Mouse (Mus musculus): ENCODE measurements around the gene Rilp. TPM values are rescaled to one million over a fixed set of nuclear protein-coding genes. Genes with fewer than 3 reads are reported as not detected.

Rilp gene
- polyA plus RNA-seq, 1 experiment from 2014 or later = 0.69 TPM

DNA sequence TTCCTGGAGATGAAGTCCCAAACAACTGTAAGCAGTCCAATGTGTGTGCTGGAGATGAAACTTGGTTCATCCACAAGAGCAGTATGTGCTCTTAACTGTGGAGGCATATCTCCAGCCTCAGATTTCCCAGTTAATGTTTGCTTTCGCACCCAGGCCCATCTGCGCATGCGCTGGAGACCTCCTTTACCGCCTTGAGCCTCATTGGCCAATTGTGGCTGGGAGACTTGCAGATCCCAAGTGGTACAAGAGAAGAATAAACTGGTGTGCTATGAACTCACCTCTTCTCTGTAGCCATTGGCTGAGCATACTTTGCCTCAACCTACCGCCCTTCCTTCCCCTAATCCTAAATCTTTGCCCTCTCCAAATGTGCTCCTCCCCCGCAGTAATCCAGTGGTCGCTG lies 36.5 kb upstream of the Rilp start:
- no peaks in the 10 kb centered on the region for H3K9me3 ChIP-seq (ENCODE audit: control insufficient read depth, low read length)
- no peaks in the 10 kb centered on the region for H3K27me3 ChIP-seq (ENCODE audit: control insufficient read depth, insufficient read depth, low read length)
- H3K36me3 ChIP-seq (ENCODE audit: control insufficient read depth, insufficient read depth, low read length) = no peaks in the 10 kb centered on the region
- H3K4me3 ChIP-seq (ENCODE audit: low read depth, low read length) = no peak overlapping the region
- 70% methylated on average over 7 of the region's 7 CpGs for WGBS
- H3K4me1 ChIP-seq (replicated peaks; ENCODE audit: control insufficient read depth, insufficient read depth, low read length) = 0 out of 2 replicates have a peak, but pooled peaks cover under 1% of the 10 kb centered on the region
- no peak overlapping the region for H3K4me2 ChIP-seq (ENCODE audit: low read depth, low read length, severe bottlenecking)
- no peak overlapping the region for H3K27ac ChIP-seq (ENCODE audit: low read depth, low read length)
- ATAC-seq (replicated peaks; ENCODE audit: low FRiP score) (no peak), DNase-seq (ENCODE audit: low spot score) (no peak)
- H3K9ac ChIP-seq (ENCODE audit: low read length) = no peak overlapping the region

DNA sequence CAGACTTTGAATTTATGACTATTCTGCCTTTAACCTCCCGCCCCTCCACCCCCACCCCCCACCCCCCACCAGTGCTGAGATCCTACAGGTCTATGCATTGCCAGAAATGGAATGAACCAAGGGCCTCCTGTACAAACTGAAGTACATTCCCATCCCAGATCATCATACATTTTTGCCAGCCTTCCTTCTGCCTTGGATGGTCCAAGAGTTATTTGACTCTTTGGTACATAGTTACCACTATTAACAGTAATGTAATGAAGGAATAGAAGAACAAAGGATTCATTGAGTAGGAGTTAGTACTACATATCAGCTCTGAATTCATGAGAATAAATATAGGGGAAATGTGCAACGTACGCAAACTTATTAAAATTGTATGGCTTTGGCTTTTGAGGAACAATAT lies 23.7 kb upstream of the Rilp start:
- no peak overlapping the region for H3K9ac ChIP-seq (ENCODE audit: low read length)
- peaks cover 13% of the 10 kb centered on the region; the same call in 1 of the 2 replicates for H3K36me3 ChIP-seq (ENCODE audit: control insufficient read depth, insufficient read depth, low read length)
- DNase-seq (ENCODE audit: low spot score) = no peak
- H3K27me3 ChIP-seq (ENCODE audit: control insufficient read depth, insufficient read depth, low read length) = no peaks in the 10 kb centered on the region
- no peak overlapping the region for H3K27ac ChIP-seq (ENCODE audit: low read depth, low read length)
- 24% methylated on average over 3 of the region's 3 CpGs for WGBS
- ATAC-seq (replicated peaks; ENCODE audit: low FRiP score) = peak; percentile 29
- peak overlapping the region; percentile 15; the same call in 1 of the 2 replicates for H3K4me2 ChIP-seq (ENCODE audit: low read depth, low read length, severe bottlenecking)
- H3K9me3 ChIP-seq (ENCODE audit: control insufficient read depth, low read length) = no peaks in the 10 kb centered on the region
- peaks cover 5% of the 10 kb centered on the region for H3K4me1 ChIP-seq (replicated peaks; ENCODE audit: control insufficient read depth, insufficient read depth, low read length)
- peak overlapping the region; percentile 100; the same call in 1 of the 2 replicates for H3K4me3 ChIP-seq (ENCODE audit: low read depth, low read length)

DNA sequence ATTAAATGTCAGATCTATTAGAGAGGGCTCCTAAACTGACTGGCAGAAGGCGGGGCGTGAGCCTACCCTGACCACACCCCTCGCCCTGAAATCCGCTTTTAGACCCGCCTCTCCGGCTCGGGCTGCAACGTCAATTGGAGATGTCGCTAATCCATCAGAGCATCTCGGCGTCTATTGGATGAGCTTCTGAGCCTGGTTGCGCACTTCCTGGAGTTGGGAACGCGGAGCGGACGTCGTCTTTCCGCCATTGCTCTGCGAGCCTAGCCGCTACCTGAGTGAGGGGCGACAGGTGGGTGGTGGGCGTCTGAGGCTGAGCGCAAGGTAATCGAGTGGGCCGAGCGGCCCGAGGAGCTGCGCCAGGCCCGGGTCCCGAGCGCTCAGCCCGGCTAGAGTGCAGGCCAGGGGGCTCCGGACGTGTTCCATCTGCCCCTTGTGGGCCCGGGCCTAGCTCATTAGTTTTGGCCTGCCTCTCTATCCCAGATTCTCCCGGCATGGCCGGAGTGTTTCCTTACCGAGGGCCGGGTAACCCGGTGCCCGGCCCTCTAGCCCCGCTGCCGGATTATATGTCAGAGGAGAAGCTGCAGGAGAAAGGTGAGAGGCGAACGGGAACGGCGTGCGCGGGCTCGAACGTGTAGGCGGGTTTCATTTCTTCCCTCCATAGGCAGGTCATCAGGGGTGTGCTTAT lies 23.2 kb upstream of the Rilp start, which contains the start of gene Prpf8:
Gene Prpf8, plus strand, starts transcription at position 216 of the 685 bp plus-strand sequence.
- under 1% methylated on average over 52 of the region's 52 CpGs for WGBS
- Histone ChIP-seq H3K27me3 (ENCODE audit: control insufficient read depth, insufficient read depth, low read length) (no peaks in the 10 kb centered on the region), H3K4me2 (ENCODE audit: low read depth, low read length, severe bottlenecking) (peak within 1 kb of the TSS; percentile 94), H3K9ac (ENCODE audit: low read length) (peak within 1 kb of the TSS; percentile 97), H3K4me1 (replicated peaks; ENCODE audit: control insufficient read depth, insufficient read depth, low read length) (peaks cover 5% of the 10 kb centered on the region), H3K36me3 (ENCODE audit: control insufficient read depth, insufficient read depth, low read length) (peaks cover 19% of the 10 kb centered on the region), H3K9me3 (ENCODE audit: control insufficient read depth, low read length) (no peaks in the 10 kb centered on the region), H3K4me3 (ENCODE audit: low read depth, low read length) (peak within 1 kb of the TSS; percentile 100), H3K27ac (ENCODE audit: low read depth, low read length) (0 out of 2 replicates have a peak within 1 kb of the TSS, but pooled peaks have one; percentile 18)
- ATAC-seq (replicated peaks; ENCODE audit: low FRiP score) (peak; percentile 100), DNase-seq (ENCODE audit: low spot score) (peak; percentile 96)

DNA sequence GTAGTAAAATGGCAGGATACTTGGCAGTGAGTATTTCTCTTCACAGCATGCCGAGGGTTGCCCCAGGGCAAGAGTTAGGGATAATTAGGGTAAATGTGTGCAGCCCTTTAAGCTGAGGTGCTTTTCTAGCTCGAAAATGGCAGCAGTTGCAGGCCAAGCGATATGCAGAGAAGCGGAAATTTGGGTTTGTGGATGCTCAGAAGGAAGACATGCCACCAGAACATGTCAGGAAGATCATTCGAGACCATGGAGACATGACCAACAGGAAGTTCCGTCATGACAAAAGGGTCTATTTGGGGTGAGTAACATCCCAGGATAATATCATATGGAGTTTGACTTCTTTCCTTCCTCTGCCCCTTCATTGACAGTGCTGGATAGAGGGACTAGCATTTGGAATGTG lies 22.4 kb upstream of the Rilp start:
- H3K4me3 ChIP-seq (ENCODE audit: low read depth, low read length) = peak overlapping the region; percentile 100
- H3K9ac ChIP-seq (ENCODE audit: low read length) = peak overlapping the region; percentile 97
- H3K36me3 ChIP-seq (ENCODE audit: control insufficient read depth, insufficient read depth, low read length) = peaks cover 25% of the 10 kb centered on the region
- 52% methylated on average over 6 of the region's 6 CpGs for WGBS
- H3K9me3 ChIP-seq (ENCODE audit: control insufficient read depth, low read length) = no peaks in the 10 kb centered on the region
- H3K4me2 ChIP-seq (ENCODE audit: low read depth, low read length, severe bottlenecking) = peak overlapping the region; percentile 94
- H3K27ac ChIP-seq (ENCODE audit: low read depth, low read length) = no peak overlapping the region
- ATAC-seq (replicated peaks; ENCODE audit: low FRiP score) (no peak), DNase-seq (ENCODE audit: low spot score) (no peak)
- no peaks in the 10 kb centered on the region for H3K27me3 ChIP-seq (ENCODE audit: control insufficient read depth, insufficient read depth, low read length)
- H3K4me1 ChIP-seq (replicated peaks; ENCODE audit: control insufficient read depth, insufficient read depth, low read length) = peaks cover 5% of the 10 kb centered on the region

DNA sequence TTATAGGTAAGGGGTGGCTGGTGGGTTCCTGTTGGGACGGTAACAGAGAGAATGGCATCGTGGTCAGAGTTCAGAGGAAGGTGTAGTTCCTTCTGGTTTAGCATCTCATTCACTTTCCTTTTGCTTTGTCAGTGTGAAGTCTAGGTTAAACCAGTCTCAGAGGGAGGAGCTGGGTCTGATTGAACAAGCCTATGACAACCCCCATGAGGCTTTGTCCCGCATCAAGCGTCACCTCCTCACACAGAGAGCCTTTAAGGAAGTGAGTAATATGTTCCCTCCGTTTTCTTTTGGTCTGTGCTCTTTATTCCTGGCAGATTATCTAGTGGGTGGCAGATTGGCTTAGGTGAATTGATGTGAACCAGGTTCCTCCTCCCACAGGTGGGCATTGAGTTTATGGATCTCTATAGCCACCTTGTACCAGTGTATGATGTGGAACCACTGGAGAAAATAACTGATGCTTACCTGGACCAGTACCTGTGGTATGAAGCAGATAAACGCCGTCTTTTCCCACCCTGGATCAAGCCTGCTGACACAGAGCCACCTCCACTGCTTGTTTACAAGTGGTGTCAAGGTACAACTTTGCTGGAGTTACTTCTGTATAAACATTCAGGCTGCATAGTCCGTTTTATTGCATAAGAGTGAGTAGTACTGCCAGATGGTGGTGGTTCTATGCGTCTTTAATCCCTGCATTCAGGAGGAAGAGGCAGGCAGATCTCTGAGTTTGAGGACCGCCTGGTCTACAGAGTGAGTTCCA lies 15.4 kb upstream of the Rilp start:
- WGBS = 95% methylated on average over 10 of the region's 10 CpGs
- DNase-seq (ENCODE audit: low spot score) (no peak), ATAC-seq (replicated peaks; ENCODE audit: low FRiP score) (no peak)
- no peaks in the 10 kb centered on the region for H3K27me3 ChIP-seq (ENCODE audit: control insufficient read depth, insufficient read depth, low read length)
- H3K27ac ChIP-seq (ENCODE audit: low read depth, low read length) = no peak overlapping the region
- no peak overlapping the region for H3K4me3 ChIP-seq (ENCODE audit: low read depth, low read length)
- H3K36me3 ChIP-seq (ENCODE audit: control insufficient read depth, insufficient read depth, low read length) = peaks cover 65% of the 10 kb centered on the region
- no peaks in the 10 kb centered on the region for H3K4me1 ChIP-seq (replicated peaks; ENCODE audit: control insufficient read depth, insufficient read depth, low read length)
- no peaks in the 10 kb centered on the region for H3K9me3 ChIP-seq (ENCODE audit: control insufficient read depth, low read length)
- H3K9ac ChIP-seq (ENCODE audit: low read length) = no peak overlapping the region
- no peak overlapping the region for H3K4me2 ChIP-seq (ENCODE audit: low read depth, low read length, severe bottlenecking)

DNA sequence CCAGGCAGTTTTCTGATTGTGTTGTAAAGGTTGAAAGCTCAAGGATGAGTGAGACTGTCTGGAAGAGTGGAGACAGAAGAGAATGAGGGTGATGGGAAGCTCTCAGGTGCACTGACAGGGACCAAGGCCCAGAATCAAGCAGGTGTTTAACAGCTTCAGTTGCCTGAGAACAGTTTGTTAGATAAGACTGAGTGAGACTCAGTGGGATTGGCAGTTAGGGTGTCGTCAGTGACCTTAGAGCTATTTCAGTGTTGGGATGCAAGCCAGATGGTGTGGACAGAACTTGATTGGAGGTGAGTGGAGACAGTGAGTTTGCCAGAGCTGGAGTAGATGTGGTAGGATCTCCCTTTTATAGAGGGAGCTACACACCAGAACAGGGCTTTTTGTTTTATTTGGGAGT lies 11.8 kb upstream of the Rilp start:
- H3K4me1 ChIP-seq (replicated peaks; ENCODE audit: control insufficient read depth, insufficient read depth, low read length) = no peaks in the 10 kb centered on the region
- ATAC-seq (replicated peaks; ENCODE audit: low FRiP score) = no peak
- H3K27me3 ChIP-seq (ENCODE audit: control insufficient read depth, insufficient read depth, low read length) = no peaks in the 10 kb centered on the region
- H3K4me2 ChIP-seq (ENCODE audit: low read depth, low read length, severe bottlenecking) = no peak overlapping the region
- peaks cover 67% of the 10 kb centered on the region for H3K36me3 ChIP-seq (ENCODE audit: control insufficient read depth, insufficient read depth, low read length)
- no peak overlapping the region for H3K9ac ChIP-seq (ENCODE audit: low read length)
- no peak for DNase-seq (ENCODE audit: low spot score)
- H3K9me3 ChIP-seq (ENCODE audit: control insufficient read depth, low read length) = no peaks in the 10 kb centered on the region
- H3K4me3 ChIP-seq (ENCODE audit: low read depth, low read length) = no peak overlapping the region
- no peak overlapping the region for H3K27ac ChIP-seq (ENCODE audit: low read depth, low read length)
- WGBS = 84% methylated on average over 1 of the region's 1 CpGs

DNA sequence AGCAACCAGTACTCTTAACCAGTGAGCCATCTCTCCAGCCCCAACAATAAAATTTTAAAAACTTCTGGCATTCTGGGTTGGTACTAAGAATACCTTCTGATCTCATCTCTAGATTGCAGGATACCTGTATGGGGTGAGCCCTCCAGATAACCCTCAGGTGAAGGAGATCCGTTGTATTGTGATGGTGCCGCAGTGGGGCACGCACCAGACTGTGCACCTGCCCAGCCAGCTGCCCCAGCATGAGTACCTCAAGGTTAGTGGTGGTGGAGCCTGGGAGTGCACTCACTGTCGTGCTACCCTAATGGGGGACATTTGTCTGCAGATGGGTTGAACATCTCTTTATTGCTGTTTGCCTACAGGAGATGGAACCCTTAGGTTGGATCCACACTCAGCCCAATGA lies 1.7 kb upstream of the Rilp start:
- Histone ChIP-seq H3K4me2 (ENCODE audit: low read depth, low read length, severe bottlenecking) (no peak overlapping the region), H3K4me3 (ENCODE audit: low read depth, low read length) (no peak overlapping the region), H3K9ac (ENCODE audit: low read length) (no peak overlapping the region), H3K9me3 (ENCODE audit: control insufficient read depth, low read length) (no peaks in the 10 kb centered on the region), H3K4me1 (replicated peaks; ENCODE audit: control insufficient read depth, insufficient read depth, low read length) (peaks cover 6% of the 10 kb centered on the region; the same call in 1 of the 2 replicates), H3K36me3 (ENCODE audit: control insufficient read depth, insufficient read depth, low read length) (peaks cover 21% of the 10 kb centered on the region), H3K27me3 (ENCODE audit: control insufficient read depth, insufficient read depth, low read length) (no peaks in the 10 kb centered on the region), H3K27ac (ENCODE audit: low read depth, low read length) (no peak overlapping the region)
- WGBS = 98% methylated on average over 4 of the region's 4 CpGs
- DNase-seq (ENCODE audit: low spot score) (no peak), ATAC-seq (replicated peaks; ENCODE audit: low FRiP score) (no peak)

DNA sequence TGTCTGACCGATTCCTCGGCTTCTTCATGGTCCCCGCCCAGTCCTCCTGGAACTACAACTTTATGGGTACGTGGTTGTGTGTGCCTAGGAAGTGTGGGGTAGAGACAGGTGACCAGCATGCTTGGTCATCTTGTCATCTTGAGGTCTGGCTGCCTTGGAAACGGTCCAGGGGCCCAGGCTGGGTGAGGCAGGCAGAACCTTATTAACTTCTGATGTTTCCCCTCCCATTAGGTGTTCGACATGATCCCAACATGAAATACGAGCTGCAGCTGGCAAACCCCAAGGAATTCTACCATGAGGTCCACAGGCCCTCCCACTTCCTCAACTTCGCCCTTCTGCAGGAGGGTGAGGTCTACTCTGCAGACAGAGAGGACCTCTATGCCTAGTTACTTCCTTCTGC lies 990 bp upstream of the Rilp start:
- no peaks in the 10 kb centered on the region for H3K27me3 ChIP-seq (ENCODE audit: control insufficient read depth, insufficient read depth, low read length)
- ATAC-seq (replicated peaks; ENCODE audit: low FRiP score) = no peak
- H3K4me2 ChIP-seq (ENCODE audit: low read depth, low read length, severe bottlenecking) = no peak overlapping the region
- H3K4me3 ChIP-seq (ENCODE audit: low read depth, low read length) = no peak overlapping the region
- H3K27ac ChIP-seq (ENCODE audit: low read depth, low read length) = no peak overlapping the region
- H3K4me1 ChIP-seq (replicated peaks; ENCODE audit: control insufficient read depth, insufficient read depth, low read length) = peaks cover 6% of the 10 kb centered on the region; the same call in 1 of the 2 replicates
- 84% methylated on average over 8 of the region's 8 CpGs for WGBS
- no peak for DNase-seq (ENCODE audit: low spot score)
- H3K36me3 ChIP-seq (ENCODE audit: control insufficient read depth, insufficient read depth, low read length) = peaks cover 17% of the 10 kb centered on the region
- H3K9me3 ChIP-seq (ENCODE audit: control insufficient read depth, low read length) = no peaks in the 10 kb centered on the region
- no peak overlapping the region for H3K9ac ChIP-seq (ENCODE audit: low read length)
